Mouse (Mus musculus) cerebellum, adult 9-11 months (tissue): ENCODE results near the gene Slc7a7.
A peak's percentile ranks its signal among the peaks of the same experiment; 100 is the strongest.

Source experiments
- DNase-seq: peaks from one replicate; pipeline ENCODE4 v3.0.0; 2022

The Slc7a7 gene

DNA sequence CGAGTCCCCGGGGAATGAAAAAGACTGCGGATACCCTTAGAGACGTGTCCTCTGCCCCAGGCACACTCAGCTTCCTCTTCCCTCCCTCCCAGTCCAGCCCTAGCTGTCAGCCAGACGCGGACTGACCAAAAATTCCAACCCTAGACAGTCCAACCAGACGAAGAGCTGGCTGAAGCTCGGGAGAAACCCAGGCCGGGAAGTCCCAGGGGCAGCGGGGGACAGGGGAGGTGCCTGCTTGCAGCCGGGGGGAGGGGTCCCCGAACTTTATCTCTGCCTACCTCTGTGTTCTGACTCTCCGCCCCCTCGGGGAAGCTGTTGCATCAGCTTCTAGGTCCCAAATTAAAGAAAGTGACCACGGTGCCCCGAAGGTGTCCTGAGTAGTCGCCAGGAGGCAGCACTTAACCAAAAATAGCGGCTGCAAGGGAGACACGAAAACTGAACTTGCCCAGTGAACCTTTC is at the start of gene Slc7a7:
Gene Slc7a7 (minus strand): TSS at position 158 of the 459 bp plus-strand sequence.
- no peak for DNase-seq

GRCm38 (mm10) chr14:54464293-54465005 is 46.9 kb upstream of the Slc7a7 start:
- DNase-seq: peak; percentile 82

DNA sequence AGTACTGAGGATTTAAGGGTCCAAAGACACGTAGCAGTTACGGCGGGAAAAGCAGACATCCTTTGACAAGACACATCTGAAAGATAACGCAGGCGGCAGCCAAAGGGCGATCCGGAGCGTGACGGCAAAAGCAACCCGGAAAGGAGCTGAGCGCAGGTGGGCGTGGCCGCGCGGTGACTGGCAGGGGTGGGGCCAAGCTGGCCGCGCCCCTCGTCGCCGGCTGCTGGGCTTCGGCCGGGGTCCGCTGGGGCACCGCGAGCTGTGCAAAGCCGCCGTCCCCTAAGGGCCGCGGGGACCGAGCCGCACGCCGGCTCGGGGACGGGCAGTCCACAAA is 46.3 kb upstream of the Slc7a7 start, which contains the start of gene Lrp10:
Gene Lrp10 (plus strand): TSS at position 179 of the 334 bp plus-strand sequence.
- DNase-seq: peak; percentile 86

GRCm38 (mm10) chr14:54463108-54463958 is 45.8 kb upstream of the Slc7a7 start:
- DNase-seq: no peak

GRCm38 (mm10) chr14:54462146-54462545 is 44.6 kb upstream of the Slc7a7 start:
- DNase-seq: no peak

DNA sequence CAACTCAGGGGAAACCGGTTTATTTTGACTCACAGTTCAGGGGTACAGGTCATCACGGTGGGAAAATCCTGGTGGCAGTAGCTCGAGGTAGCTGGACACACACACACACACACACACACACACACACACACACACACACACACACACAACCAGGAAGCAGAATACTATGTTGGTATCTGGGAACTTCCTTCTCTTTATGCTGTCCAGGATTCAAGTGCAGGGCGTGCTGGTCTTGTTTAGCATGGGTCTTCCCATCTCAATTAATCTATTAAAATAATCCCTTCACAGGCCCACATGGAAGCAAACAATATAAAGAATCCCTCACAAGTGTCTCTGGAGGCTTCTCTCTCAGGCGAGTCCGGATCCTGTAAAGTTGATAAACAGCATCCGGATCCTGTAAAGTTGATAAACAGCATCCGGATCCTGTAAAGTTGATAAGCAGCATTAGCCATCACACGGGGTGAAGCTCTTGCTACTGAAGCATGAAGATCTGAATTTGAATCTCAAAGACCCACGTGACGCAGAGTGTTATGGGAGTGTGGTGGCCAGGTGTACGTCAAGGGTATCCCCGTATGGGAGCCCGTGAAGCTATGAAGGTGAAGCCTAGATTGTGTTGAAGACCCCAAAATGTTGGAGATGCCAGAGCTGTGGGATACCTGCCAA is 40.5 kb upstream of the Slc7a7 start:
- DNase-seq: no peak

GRCm38 (mm10) chr14:54454669-54455528 is 37.3 kb upstream of the Slc7a7 start:
- no peak for DNase-seq

- DNase-seq: no peak
Measured at GRCm38 (mm10) chr14:54453566-54453965, 36.0 kb upstream of the Slc7a7 start.

DNA sequence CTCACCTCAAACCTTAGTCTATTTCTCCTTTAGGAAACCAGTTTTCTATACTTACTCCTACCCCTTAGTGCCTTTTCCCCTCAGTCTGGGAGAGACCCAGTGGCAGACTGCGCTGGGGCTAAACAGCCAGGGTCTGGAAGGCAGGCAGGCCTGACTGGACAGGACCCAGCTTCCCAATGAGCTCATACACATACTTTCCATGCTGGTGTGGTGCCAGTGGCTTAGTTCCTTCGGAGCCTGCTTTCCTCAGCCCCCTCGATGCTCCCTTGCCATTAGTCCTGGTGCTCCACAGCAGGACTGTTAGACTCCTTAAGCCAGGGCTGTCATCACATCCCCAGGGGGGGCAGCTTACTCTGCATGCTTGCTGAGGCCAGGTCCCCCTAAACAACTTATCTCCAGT is 27.9 kb upstream of the Slc7a7 start:
- DNase-seq: no peak

DNA sequence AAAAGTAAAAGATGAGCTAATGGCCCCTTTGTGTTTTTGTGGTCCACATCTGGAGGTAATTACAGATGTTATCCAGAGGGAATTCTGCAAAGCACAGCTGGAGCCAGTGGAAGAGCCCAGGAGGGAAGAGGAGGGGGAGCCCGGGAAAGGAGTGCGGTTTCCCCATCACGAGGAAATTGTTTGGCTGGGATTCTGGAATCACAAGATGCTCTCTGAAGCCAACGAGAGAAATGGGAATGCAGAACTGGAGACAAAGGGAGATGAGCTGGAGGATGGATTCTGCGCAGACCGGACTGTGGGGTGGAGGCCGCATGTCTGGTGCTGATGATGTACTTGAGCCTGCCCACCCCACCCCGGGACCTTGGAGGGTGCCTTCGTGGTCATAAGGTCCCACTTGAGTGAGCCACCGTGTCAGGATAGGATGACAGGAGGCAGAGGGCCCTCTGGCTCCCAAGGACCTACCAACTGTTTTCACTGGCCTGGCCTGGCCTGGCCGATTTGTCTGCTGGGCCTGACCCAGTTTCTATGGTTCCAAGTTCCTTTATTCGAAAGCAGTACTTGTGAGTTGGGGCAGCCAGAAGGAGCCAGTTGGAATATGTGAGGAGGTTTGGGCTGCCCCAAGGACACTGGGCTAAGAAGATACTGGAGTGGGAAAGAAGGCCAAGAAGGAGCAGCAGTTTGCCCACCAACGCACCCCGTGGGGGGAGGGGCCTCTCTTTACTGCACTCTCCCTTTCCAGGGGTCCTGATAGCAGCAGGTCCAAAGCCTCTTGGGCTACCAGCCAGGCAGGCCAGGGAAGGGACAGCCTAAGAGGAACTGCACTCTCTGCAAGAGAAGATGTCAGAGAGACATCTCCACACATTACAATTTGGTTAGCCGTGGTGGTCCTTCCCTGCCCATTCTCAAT is 26.4 kb upstream of the Slc7a7 start:
- no peak for DNase-seq

GRCm38 (mm10) chr14:54443196-54443595 is 25.6 kb upstream of the Slc7a7 start:
- no peak for DNase-seq

GRCm38 (mm10) chr14:54442548-54442947 is 25.0 kb upstream of the Slc7a7 start:
- DNase-seq: no peak

- no peak for DNase-seq
Measured at GRCm38 (mm10) chr14:54441365-54441764, 23.8 kb upstream of the Slc7a7 start.

DNA sequence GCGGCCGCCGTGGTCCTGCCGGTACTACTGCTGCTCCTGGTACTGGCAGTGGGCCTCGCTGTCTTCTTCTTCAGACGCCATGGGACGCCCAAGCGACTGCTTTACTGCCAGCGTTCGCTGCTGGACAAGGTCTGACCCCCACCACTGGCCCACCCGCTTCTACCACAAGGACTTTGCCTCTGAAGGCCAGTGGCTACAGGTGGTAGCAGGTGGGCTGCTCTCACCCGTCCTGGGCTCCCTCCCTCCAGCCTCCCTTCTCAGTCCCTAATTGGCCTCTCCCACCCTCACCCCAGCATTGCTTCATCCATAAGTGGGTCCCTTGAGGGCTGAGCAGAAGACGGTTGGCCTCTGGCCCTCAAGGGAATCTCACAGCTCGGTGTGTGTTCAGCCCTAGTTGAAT is 23.0 kb upstream of the Slc7a7 start:
- no peak for DNase-seq

DNA sequence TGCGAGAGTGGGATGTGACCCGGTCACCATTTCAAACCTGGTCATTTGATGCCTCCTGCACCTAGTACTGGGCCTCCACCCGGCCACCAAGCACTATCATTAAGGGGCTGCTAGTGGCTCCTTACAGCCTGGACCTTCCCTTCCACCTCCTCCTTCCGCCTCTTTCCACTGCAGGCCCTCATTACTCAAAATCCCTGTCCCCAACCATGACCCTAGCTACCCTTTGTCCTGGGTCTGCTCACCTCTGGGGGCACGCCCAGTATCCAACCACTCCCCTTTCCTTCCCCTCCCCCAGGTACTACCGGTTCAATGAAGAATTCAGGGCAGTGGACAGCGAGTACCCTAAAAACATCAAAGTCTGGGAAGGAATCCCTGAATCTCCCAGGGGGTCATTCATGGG is 22.0 kb upstream of the Slc7a7 start:
- DNase-seq: no peak

DNA sequence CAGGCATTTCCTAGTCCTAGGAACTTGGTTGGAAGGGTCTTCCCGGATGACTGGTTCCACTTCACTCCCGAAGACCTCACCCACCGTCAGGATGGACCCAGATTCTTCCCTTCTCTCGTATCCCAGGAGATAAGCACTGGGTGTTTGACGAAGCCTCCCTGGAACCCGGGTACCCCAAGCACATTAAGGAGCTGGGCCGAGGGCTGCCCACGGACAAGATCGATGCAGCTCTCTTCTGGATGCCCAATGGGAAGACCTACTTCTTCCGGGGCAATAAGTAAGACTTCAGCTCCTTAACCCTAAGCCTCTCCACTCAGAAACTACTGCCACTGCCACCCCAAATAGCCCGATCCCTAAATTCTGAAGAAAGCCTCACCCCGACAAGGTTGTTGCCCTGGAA is 21.6 kb upstream of the Slc7a7 start:
- no peak for DNase-seq

DNA sequence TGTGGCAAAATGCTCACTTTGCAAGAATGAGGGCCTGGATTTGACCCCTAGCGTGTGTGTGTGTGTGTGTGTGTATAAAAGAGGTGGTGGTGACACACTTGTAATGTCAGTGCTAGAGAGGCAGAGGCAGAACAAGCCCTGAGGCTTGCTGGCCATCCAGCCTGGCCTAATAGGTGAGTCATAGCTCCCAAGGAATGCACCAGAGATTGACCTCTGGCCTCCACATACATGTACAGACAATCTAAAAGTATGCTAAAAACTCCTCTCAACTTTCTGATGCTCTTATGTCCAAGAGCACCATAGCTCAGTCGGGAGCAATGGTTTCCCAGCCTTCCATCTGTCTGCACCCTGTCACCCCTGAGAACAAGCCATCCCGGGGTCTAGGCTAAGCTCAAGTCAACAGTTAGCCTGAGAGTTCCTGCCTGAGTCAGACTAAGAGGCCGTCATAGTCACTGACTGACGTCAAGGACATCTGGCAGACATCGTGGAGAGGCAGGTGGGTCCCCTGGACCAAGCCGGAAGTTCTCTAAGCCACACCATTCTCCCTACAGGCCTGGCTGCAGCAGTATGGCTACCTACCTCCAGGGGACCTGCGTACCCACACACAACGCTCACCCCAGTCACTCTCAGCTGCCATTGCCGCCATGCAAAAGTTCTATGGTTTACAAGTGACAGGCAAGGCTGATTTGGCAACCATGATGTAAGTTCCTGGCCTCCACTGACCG is 17.8 kb upstream of the Slc7a7 start:
- no peak for DNase-seq

- no peak for DNase-seq
Measured at GRCm38 (mm10) chr14:54433941-54434531, 16.5 kb upstream of the Slc7a7 start.

GRCm38 (mm10) chr14:54432837-54433830 is 15.6 kb upstream of the Slc7a7 start:
- DNase-seq: no peak
